Mouse (Mus musculus): ENCODE data around the gene Osbpl6. TPM values are rescaled to one million over a fixed set of nuclear protein-coding genes. Genes with fewer than 3 reads are reported as not detected.
A peak's percentile ranks its signal among the peaks of the same experiment; 100 is the strongest.

Osbpl6 gene
- polyA plus RNA-seq, 1 experiment, result 35.1 TPM

GRCm38 (mm10) chr2:76630293-76630692 is 224.0 kb downstream of the Osbpl6 start:
- no peaks in the 10 kb centered on the region for H3K4me1 ChIP-seq (ENCODE audit: control insufficient read depth, insufficient read depth, low read length)
- DNase-seq, result no peak
- 96% methylated on average over 12 of the region's 12 CpGs for WGBS
- H3K36me3 ChIP-seq (ENCODE audit: control insufficient read depth, insufficient read depth, low read length), result peaks cover 2% of the 10 kb centered on the region; the same call in 1 of the 2 replicates
- H3K4me3 ChIP-seq (ENCODE audit: insufficient read depth, low read depth, low read length), result no peak overlapping the region
- H3K27ac ChIP-seq (ENCODE audit: insufficient read depth, low read depth, low read length), result no peak overlapping the region
- TF ChIP-seq POLR2A (IDR thresholded peaks at IDR 0.05; ENCODE audit: low read depth, low read length) (no peak), CTCF (conservative IDR thresholded peaks at IDR 0.05; ENCODE audit: insufficient read depth, insufficient read length, low read depth, low read length) (no peak)
- no peaks in the 10 kb centered on the region for H3K27me3 ChIP-seq (replicated peaks; ENCODE audit: control insufficient read depth, insufficient read depth, low read length)

DNA sequence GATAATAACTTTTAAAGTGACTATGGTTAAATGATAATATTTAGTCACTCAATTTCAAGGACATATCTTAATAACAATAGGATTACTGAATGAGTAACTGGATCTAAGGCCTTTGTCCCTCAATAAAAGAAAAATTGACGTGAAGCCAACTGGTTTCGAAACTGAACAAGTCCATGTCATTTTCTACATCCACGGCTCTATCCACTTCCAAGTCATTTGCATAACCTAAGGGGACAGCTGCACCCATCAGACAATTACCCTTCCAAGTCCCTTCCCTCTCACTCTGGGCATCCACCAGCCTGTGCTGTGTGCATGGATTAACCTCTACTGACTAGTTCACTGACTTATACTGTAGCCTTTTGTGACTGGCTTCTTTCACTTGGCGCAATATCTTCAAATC is 225.3 kb downstream of the Osbpl6 start:
- Histone ChIP-seq H3K4me1 (ENCODE audit: control insufficient read depth, insufficient read depth, low read length) (no peaks in the 10 kb centered on the region), H3K27me3 (replicated peaks; ENCODE audit: control insufficient read depth, insufficient read depth, low read length) (no peaks in the 10 kb centered on the region), H3K4me3 (ENCODE audit: insufficient read depth, low read depth, low read length) (no peak overlapping the region), H3K36me3 (ENCODE audit: control insufficient read depth, insufficient read depth, low read length) (peaks cover 2% of the 10 kb centered on the region), H3K27ac (ENCODE audit: insufficient read depth, low read depth, low read length) (no peak overlapping the region)
- peak; percentile 14 for DNase-seq
- TF ChIP-seq POLR2A (IDR thresholded peaks at IDR 0.05; ENCODE audit: low read depth, low read length), result no peak
- no peak for TF ChIP-seq CTCF (conservative IDR thresholded peaks at IDR 0.05; ENCODE audit: insufficient read depth, insufficient read length, low read depth, low read length)
- whole genome bisulfite sequencing, result 85% methylated on average over 4 of the region's 4 CpGs

- no peak overlapping the region for H3K27ac ChIP-seq (ENCODE audit: insufficient read depth, low read depth, low read length)
- H3K4me3 ChIP-seq (ENCODE audit: insufficient read depth, low read depth, low read length), result no peak overlapping the region
- WGBS, result 92% methylated on average over 2 of the region's 2 CpGs
- no peaks in the 10 kb centered on the region for H3K4me1 ChIP-seq (ENCODE audit: control insufficient read depth, insufficient read depth, low read length)
- peaks cover 1% of the 10 kb centered on the region for H3K36me3 ChIP-seq (ENCODE audit: control insufficient read depth, insufficient read depth, low read length)
- no peak for DNase-seq
- H3K27me3 ChIP-seq (replicated peaks; ENCODE audit: control insufficient read depth, insufficient read depth, low read length), result no peaks in the 10 kb centered on the region
- no peak for TF ChIP-seq CTCF (conservative IDR thresholded peaks at IDR 0.05; ENCODE audit: insufficient read depth, insufficient read length, low read depth, low read length)
- no peak for TF ChIP-seq POLR2A (IDR thresholded peaks at IDR 0.05; ENCODE audit: low read depth, low read length)
These were observed 233.3 kb downstream of the Osbpl6 start for GRCm38 (mm10) chr2:76639637-76640036.

DNA sequence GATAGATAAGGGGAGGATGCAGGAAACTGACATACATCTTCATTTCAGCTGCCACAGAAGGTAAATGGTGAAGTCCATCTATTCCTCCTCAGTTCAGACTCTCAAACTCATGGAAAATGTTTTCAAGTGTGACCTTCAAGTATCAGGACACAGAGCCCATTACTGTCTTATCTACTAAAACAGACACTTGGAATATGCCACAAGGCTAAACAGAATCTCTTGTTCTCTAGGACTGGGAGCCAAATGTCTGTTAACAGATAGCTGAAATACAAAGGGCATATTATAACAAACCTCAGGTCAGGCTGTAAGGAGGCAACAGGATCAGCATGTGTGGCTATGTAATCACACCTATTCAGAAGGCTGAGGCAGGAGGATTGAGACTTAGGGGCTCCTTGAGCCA is 237.5 kb downstream of the Osbpl6 start:
- Histone ChIP-seq H3K4me1 (ENCODE audit: control insufficient read depth, insufficient read depth, low read length) (peaks cover 6% of the 10 kb centered on the region; the same call in 1 of the 2 replicates), H3K27ac (ENCODE audit: insufficient read depth, low read depth, low read length) (no peak overlapping the region), H3K4me3 (ENCODE audit: insufficient read depth, low read depth, low read length) (no peak overlapping the region), H3K27me3 (replicated peaks; ENCODE audit: control insufficient read depth, insufficient read depth, low read length) (no peaks in the 10 kb centered on the region), H3K36me3 (ENCODE audit: control insufficient read depth, insufficient read depth, low read length) (peaks cover 1% of the 10 kb centered on the region; the same call in 1 of the 2 replicates)
- TF ChIP-seq POLR2A (IDR thresholded peaks at IDR 0.05; ENCODE audit: low read depth, low read length), result no peak
- DNase-seq, result no peak

DNA sequence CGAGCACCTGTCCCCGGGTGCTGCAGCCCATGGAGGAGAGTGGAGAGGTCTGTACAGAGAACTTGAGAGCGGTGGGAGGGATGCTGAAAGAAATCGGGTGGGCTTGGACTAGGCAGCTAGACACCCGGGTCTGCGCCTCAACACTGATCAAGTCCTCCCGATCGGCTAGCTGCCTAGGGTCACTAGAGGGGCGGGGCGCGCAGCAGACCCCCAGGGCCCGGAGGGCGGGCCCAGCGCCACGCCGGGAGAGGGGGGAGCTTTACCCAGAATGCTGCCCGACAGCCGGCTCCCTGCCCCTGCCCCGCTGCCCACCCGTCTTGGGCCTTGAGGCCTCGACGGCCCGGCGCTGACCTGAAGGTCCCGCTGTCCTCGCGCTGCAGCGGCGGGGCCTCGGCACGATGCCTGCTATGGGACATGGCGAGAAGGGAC is 241.1 kb downstream of the Osbpl6 start:
- TF ChIP-seq CTCF (conservative IDR thresholded peaks at IDR 0.05; ENCODE audit: insufficient read depth, insufficient read length, low read depth, low read length) (no peak), POLR2A (IDR thresholded peaks at IDR 0.05; ENCODE audit: low read depth, low read length) (no peak)
- Histone ChIP-seq H3K36me3 (ENCODE audit: control insufficient read depth, insufficient read depth, low read length) (no peaks in the 10 kb centered on the region; the same call in 1 of the 2 replicates), H3K4me3 (ENCODE audit: insufficient read depth, low read depth, low read length) (peak overlapping the region; percentile 97), H3K27ac (ENCODE audit: insufficient read depth, low read depth, low read length) (peak overlapping the region; percentile 81), H3K27me3 (replicated peaks; ENCODE audit: control insufficient read depth, insufficient read depth, low read length) (no peaks in the 10 kb centered on the region), H3K4me1 (ENCODE audit: control insufficient read depth, insufficient read depth, low read length) (peaks cover 6% of the 10 kb centered on the region; the same call in 1 of the 2 replicates)
- DNase-seq, result no peak
- WGBS, result under 1% methylated on average over 32 of the region's 32 CpGs

GRCm38 (mm10) chr2:76647883-76648570 is 241.7 kb downstream of the Osbpl6 start, which contains the start of the genes Prkra and Pjvk:
Prkra (minus strand) TSS chr2:76648015.
Pjvk (plus strand) TSS chr2:76648476.
- TF ChIP-seq CTCF (conservative IDR thresholded peaks at IDR 0.05; ENCODE audit: insufficient read depth, insufficient read length, low read depth, low read length) (no peak), POLR2A (IDR thresholded peaks at IDR 0.05; ENCODE audit: low read depth, low read length) (peak; percentile 49)
- Histone ChIP-seq H3K4me3 (ENCODE audit: insufficient read depth, low read depth, low read length) (peak within 1 kb of the TSS; percentile 97), H3K27me3 (replicated peaks; ENCODE audit: control insufficient read depth, insufficient read depth, low read length) (no peaks in the 10 kb centered on the region), H3K27ac (ENCODE audit: insufficient read depth, low read depth, low read length) (peak within 1 kb of the TSS; percentile 81), H3K36me3 (ENCODE audit: control insufficient read depth, insufficient read depth, low read length) (no peaks in the 10 kb centered on the region; the same call in 1 of the 2 replicates), H3K4me1 (ENCODE audit: control insufficient read depth, insufficient read depth, low read length) (peaks cover 6% of the 10 kb centered on the region; the same call in 1 of the 2 replicates)
- DNase-seq, result peak; percentile 99
- under 1% methylated on average over 42 of the region's 42 CpGs for WGBS

DNA sequence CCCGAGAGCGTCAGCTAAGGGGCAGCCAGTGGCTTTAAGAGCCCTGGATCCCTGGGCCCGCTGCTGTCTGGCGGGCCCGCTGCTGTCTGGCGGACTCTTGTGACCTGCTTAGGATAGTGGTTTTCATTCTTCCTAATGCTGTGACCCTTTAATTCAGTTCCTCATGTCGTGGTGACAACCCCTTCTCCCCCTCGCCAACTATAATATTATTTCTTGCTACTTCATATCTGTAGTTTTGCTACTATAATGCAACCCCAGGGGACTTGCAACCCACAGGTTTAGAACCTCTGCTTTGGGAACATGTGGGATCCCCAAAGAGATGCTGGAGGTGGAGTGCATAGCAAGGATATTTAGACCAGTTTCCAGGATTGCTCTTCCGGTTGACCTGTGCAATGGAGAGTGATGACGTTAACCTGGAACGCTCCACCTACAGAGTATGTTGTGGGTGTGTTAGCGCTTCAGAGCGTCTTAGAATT is 242.4 kb downstream of the Osbpl6 start:
- WGBS, result 30% methylated on average over 13 of the region's 13 CpGs
- no peaks in the 10 kb centered on the region for H3K27me3 ChIP-seq (replicated peaks; ENCODE audit: control insufficient read depth, insufficient read depth, low read length)
- H3K27ac ChIP-seq (ENCODE audit: insufficient read depth, low read depth, low read length), result peak overlapping the region; percentile 32; the same call in 1 of the 2 replicates
- H3K36me3 ChIP-seq (ENCODE audit: control insufficient read depth, insufficient read depth, low read length), result no peaks in the 10 kb centered on the region
- peaks cover 6% of the 10 kb centered on the region; the same call in 1 of the 2 replicates for H3K4me1 ChIP-seq (ENCODE audit: control insufficient read depth, insufficient read depth, low read length)
- no peak for TF ChIP-seq POLR2A (IDR thresholded peaks at IDR 0.05; ENCODE audit: low read depth, low read length)
- TF ChIP-seq CTCF (conservative IDR thresholded peaks at IDR 0.05; ENCODE audit: insufficient read depth, insufficient read length, low read depth, low read length), result no peak
- H3K4me3 ChIP-seq (ENCODE audit: insufficient read depth, low read depth, low read length), result peak overlapping the region; percentile 43
- no peak for DNase-seq

Other genes starting within 250 kb of the Osbpl6 start
- 0.83 and 0.95 TPM in 2 replicates for gene Pde11a, start 67.7 kb upstream of the Osbpl6 start, polyA plus RNA-seq (2012; rRNA removed)
- not detected in 2 replicates for gene Cyct, start 46.1 kb upstream of the Osbpl6 start, polyA plus RNA-seq (2012; rRNA removed)
- 8.3 and 8.9 TPM in 2 replicates for gene Rbm45, start 36.5 kb upstream of the Osbpl6 start, polyA plus RNA-seq (2012; rRNA removed)
- 15.3 and 17.0 TPM in 2 replicates for gene Prkra, start 241.5 kb downstream of the Osbpl6 start, polyA plus RNA-seq (2012; rRNA removed)
- 1.1 and 1.2 TPM in 2 replicates for gene Pjvk, start 242.0 kb downstream of the Osbpl6 start, polyA plus RNA-seq (2012; rRNA removed)

Measured in kidney, adult 2 months (tissue).